Mouse (Mus musculus) CH12.LX (cell line): ENCODE measurements at regions not wholly inside any gene's neighbourhood (a gene's known extent, or its start where the extent isn't known, plus 50 kb on each side); places are given as distances from the start of the nearest gene placed in this dataset.

Experiments used
- DNase-seq: peaks from one replicate; pipeline ENCODE4 v3.0.0-alpha.2; 2013; ENCODE audit errors: extremely low read depth
- H3K27ac ChIP-seq: 2 replicates; pipeline ENCODE4 v1.5.1; 2012; ENCODE audit warnings: low read depth, mild to moderate bottlenecking, control low read depth, moderate library complexity; ENCODE audit not compliant: insufficient read depth
- H3K27me3 ChIP-seq: replicated peaks from 2 replicates; pipeline ENCODE3; 2012; ENCODE audit warnings: inconsistent platforms
- H3K36me3 ChIP-seq, 2 experiments: replicated peaks in 1 of 2; 2 replicates each; pipeline versions ENCODE3 to v1.6.1; 2012; ENCODE audit warnings: inconsistent platforms in 1 of 2, low read length in 1 of 2, mild to moderate bottlenecking in 1 of 2, mixed read lengths in 1 of 2, moderate library complexity in 1 of 2; ENCODE audit not compliant: control insufficient read depth in 1 of 2, insufficient read depth in 1 of 2
- H3K4me1 ChIP-seq, 2 experiments: 2 replicates each; pipeline ENCODE4 v1.6.1; 2012; ENCODE audit warnings: inconsistent platforms in 1 of 2, moderate library complexity in 1 of 2; ENCODE audit not compliant: insufficient read depth in 2 of 2, control insufficient read depth in 1 of 2
- H3K4me2 ChIP-seq: 2 replicates; pipeline ENCODE4 v1.6.1; 2012; ENCODE audit warnings: low read depth, mild to moderate bottlenecking, control low read depth; ENCODE audit not compliant: poor library complexity, insufficient read depth, severe bottlenecking
- H3K4me3 ChIP-seq, 3 experiments: fragments of 150-350 bp in 1 of 3; sonication (generic) in 1 of 3; replicated peaks in 1 of 3; 2 replicates each; pipeline versions ENCODE3 to v1.5.1; 2011 to 2012; ENCODE audit warnings: low read depth in 2 of 3, low read length in 2 of 3, mild to moderate bottlenecking in 2 of 3, moderate library complexity in 2 of 3, control low read depth in 1 of 3, improper control_type of control experiment in 1 of 3, inconsistent platforms in 1 of 3, mixed read lengths in 1 of 3; ENCODE audit not compliant: poor library complexity in 1 of 3
- H3K79me2 ChIP-seq: replicated peaks from 2 replicates; pipeline ENCODE4 v1.6.1; 2012; ENCODE audit warnings: mild to moderate bottlenecking, moderate library complexity; ENCODE audit not compliant: control insufficient read depth, poor library complexity, insufficient read depth, severe bottlenecking; ENCODE audit errors: extremely low read depth
- H3K9ac ChIP-seq: 2 replicates; pipeline ENCODE4 v1.6.1; 2012; ENCODE audit warnings: low read depth, mild to moderate bottlenecking, control low read depth, moderate library complexity; ENCODE audit not compliant: insufficient read depth
- H3K9me3 ChIP-seq: replicated peaks from 2 replicates; pipeline ENCODE3; 2012; ENCODE audit warnings: low read length, inconsistent platforms, mixed read lengths
- BHLHE40 ChIP-seq: IDR thresholded peaks from 2 replicates; pipeline ENCODE4 v1.6.1; 2011; ENCODE audit warnings: mild to moderate bottlenecking, low read depth, low read length, improper control_type of control experiment
- CHD1 ChIP-seq: IDR thresholded peaks from 2 replicates; pipeline ENCODE4 v1.6.1; 2012; ENCODE audit warnings: low read depth, low read length, improper control_type of control experiment, inconsistent platforms
- CTCF ChIP-seq, 2 experiments: IDR thresholded peaks in 1 of 2; conservative IDR thresholded peaks in 1 of 2; 2 replicates each; pipeline ENCODE4 v1.5.1; 2011 to 2012; ENCODE audit warnings: low read depth in 2 of 2, low read length in 2 of 2, improper control_type of control experiment in 1 of 2, inconsistent platforms in 1 of 2, mild to moderate bottlenecking in 1 of 2, moderate library complexity in 1 of 2
- ETS1 ChIP-seq: conservative IDR thresholded peaks from 2 replicates; pipeline ENCODE4 v1.6.1; 2012; ENCODE audit warnings: low read depth, mild to moderate bottlenecking, inconsistent platforms, low read length, improper control_type of control experiment, moderate library complexity
- HCFC1 ChIP-seq: IDR thresholded peaks from 2 replicates; pipeline ENCODE4 v1.6.1; 2012; ENCODE audit warnings: low read depth, mild to moderate bottlenecking, inconsistent platforms, low read length, improper control_type of control experiment
- IRF4 ChIP-seq: IDR thresholded peaks from 2 replicates; pipeline ENCODE4 v1.6.1; 2014; ENCODE audit warnings: low read depth, mild to moderate bottlenecking, inconsistent platforms, low read length, improper control_type of control experiment
- JUN ChIP-seq: IDR thresholded peaks from 2 replicates; pipeline ENCODE4 v1.6.1; 2011; ENCODE audit warnings: low read depth, mild to moderate bottlenecking, low read length, improper control_type of control experiment, moderate library complexity; ENCODE audit not compliant: insufficient read depth
- KAT2A ChIP-seq: IDR thresholded peaks from 2 replicates; pipeline ENCODE4 v1.6.1; 2012; ENCODE audit warnings: low read length, improper control_type of control experiment, inconsistent platforms; ENCODE audit not compliant: insufficient replicate concordance
- MAFK ChIP-seq: IDR thresholded peaks from 2 replicates; pipeline ENCODE4 v1.6.1; 2011; ENCODE audit warnings: low read length, improper control_type of control experiment; ENCODE audit not compliant: insufficient replicate concordance
- MAX ChIP-seq: IDR thresholded peaks from 2 replicates; pipeline ENCODE4 v1.6.1; 2011; ENCODE audit warnings: low read length, improper control_type of control experiment
- MAZ ChIP-seq: IDR thresholded peaks from 2 replicates; pipeline ENCODE4 v1.6.1; 2012; ENCODE audit warnings: low read depth, mild to moderate bottlenecking, inconsistent platforms, low read length, improper control_type of control experiment, moderate library complexity
- MEF2A ChIP-seq: IDR thresholded peaks from 2 replicates; pipeline ENCODE4 v1.6.1; 2014; ENCODE audit warnings: low read depth, mild to moderate bottlenecking, inconsistent platforms, low read length, improper control_type of control experiment, borderline replicate concordance
- MYC ChIP-seq: IDR thresholded peaks from 2 replicates; pipeline ENCODE4 v1.6.1; 2011; ENCODE audit warnings: low read depth, mild to moderate bottlenecking, improper control_type of control experiment, low read length
- SIN3A ChIP-seq: IDR thresholded peaks from 2 replicates; pipeline ENCODE4 v1.6.1; 2012; ENCODE audit warnings: low read length, improper control_type of control experiment, inconsistent platforms
- SMC3 ChIP-seq: IDR thresholded peaks from 2 replicates; pipeline ENCODE4 v1.6.1; 2011; ENCODE audit warnings: low read depth, low read length, improper control_type of control experiment
- TCF12 ChIP-seq: IDR thresholded peaks from 2 replicates; pipeline ENCODE4 v1.6.1; 2014; ENCODE audit warnings: low read depth, mild to moderate bottlenecking, inconsistent platforms, low read length, improper control_type of control experiment
- ZKSCAN1 ChIP-seq: IDR thresholded peaks from 2 replicates; pipeline ENCODE4 v1.6.1; 2012; ENCODE audit warnings: low read depth, inconsistent platforms, low read length, improper control_type of control experiment, borderline replicate concordance
- dilution Hi-C: fragments of 300-500 bp; cut with MboI; formaldehyde crosslinking; loops from 2 replicates; pipeline ENCODE4 v1.14.3; 2020; ENCODE audit warnings: low sequenced_read_pairs; ENCODE audit not compliant: extremely low pct_unique_long_range_greater_than_20kb, extremely low pct_ligation_motif_present
- in situ Hi-C: fragments of 300-500 bp; cut with MboI; formaldehyde crosslinking; loops from 3 replicates; pipeline ENCODE4 v1.14.3; 2019; ENCODE audit warnings: low sequenced_read_pairs, low pct_ligation_motif_present, low pct_unique_long_range_greater_than_20kb, mixed read lengths

DNA sequence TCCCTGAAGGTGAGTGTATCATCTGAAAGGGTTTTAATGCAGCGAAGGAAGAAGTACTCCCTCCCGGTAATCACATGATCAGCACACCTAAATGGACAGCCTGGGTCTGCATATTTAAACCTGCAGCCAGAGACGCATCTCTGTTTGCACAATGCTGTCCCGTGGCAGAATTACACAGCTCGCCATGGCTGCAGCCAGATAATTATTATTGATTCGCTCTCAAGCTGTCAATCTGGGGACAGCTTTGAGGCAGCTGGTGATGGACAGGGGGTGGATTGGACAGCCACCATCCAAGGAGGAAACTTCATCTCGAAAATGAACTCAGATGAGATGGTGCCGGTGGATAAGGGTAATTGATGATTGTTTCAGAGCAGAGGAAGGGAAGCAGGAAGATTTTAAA, 369.1 kb downstream of the Wdr72 start:
- dilution Hi-C loops (no loop called here), in situ Hi-C loops (no loop called here)
- no peak overlapping the region for H3K4me3 ChIP-seq
- H3K27me3 ChIP-seq: no peaks in the 10 kb centered on the region
- no peaks in the 10 kb centered on the region for H3K4me1 ChIP-seq
- H3K79me2 ChIP-seq: no peaks in the 10 kb centered on the region
- DNase-seq: no peak
- no peak overlapping the region for H3K4me2 ChIP-seq
- no peaks in the 10 kb centered on the region for H3K9me3 ChIP-seq
- no peak overlapping the region for H3K9ac ChIP-seq
- H3K36me3 ChIP-seq: no peaks in the 10 kb centered on the region
- no peak overlapping the region for H3K27ac ChIP-seq
- TF ChIP-seq MAFK (no peak), JUN (no peak), CTCF (conservative IDR thresholded peaks at IDR 0.05 in 1 of 2, IDR thresholded peaks at IDR 0.05 in 1 of 2; ENCODE audit: low read depth in 2 of 2, low read length in 2 of 2) (no peak), BHLHE40 (no peak), MAX (no peak), SMC3 (no peak), SIN3A (no peak), MEF2A (no peak), MAZ (no peak), HCFC1 (no peak), IRF4 (no peak), ZKSCAN1 (no peak), ETS1 (no peak), KAT2A (no peak), MYC (no peak), CHD1 (no peak), TCF12 (no peak)

DNA sequence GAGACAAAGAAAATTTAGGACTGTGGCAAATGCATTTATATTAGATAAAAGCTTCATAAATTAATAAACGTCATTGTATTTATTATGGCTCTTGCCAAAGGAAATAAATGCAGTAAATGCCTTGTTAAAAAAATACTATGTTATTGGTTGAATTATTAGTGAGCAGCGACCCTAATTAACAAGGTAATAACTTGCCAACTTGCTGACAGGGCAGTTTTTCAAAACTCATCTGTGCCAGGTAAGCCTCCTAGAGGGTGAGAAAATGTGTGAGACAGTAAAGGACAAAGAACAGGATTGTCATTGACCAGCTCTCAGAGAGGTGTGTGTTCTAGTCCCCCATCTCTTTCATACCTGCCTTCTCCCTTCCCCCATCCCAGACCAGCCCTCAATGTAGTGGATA, 347.8 kb upstream of the Onecut1 start:
- Histone ChIP-seq H3K4me3 (no peak overlapping the region), H3K79me2 (no peaks in the 10 kb centered on the region), H3K9me3 (no peaks in the 10 kb centered on the region), H3K9ac (no peak overlapping the region), H3K4me2 (no peak overlapping the region), H3K36me3 (no peaks in the 10 kb centered on the region), H3K4me1 (no peaks in the 10 kb centered on the region), H3K27me3 (peaks cover 15% of the 10 kb centered on the region)
- in situ Hi-C loops: no loop called here
- DNase-seq: no peak
- 0 out of 2 replicates have a peak, but pooled peaks have one; percentile 57 for TF ChIP-seq MAFK
- TF ChIP-seq MYC: no peak
- TF ChIP-seq, all 38 proteins: peak for 1
- no peak overlapping the region for H3K27ac ChIP-seq
- dilution Hi-C loops: no loop called here
